Mouse (Mus musculus) heart, postnatal 0 days (tissue): ENCODE data around the gene Osbpl6. TPM values are rescaled to one million over a fixed set of nuclear protein-coding genes. Genes with fewer than 3 reads are reported as not detected.

ENCODE experiments used
- ATAC-seq: fragments of 200-750 bp; cut with Nextera tagmentation; 2 replicates; pipeline ENCODE4 v1.8.0; 2017; ENCODE audit warnings: low read depth, moderate number of reproducible peaks, moderate library complexity; ENCODE audit not compliant: insufficient read depth
- DNase-seq: peaks from one replicate; pipeline ENCODE4 v3.0.0-alpha.2; 2016; ENCODE audit warnings: low spot score
- H3K27ac ChIP-seq: fragments of 300-500 bp; sonication (generic); 2 replicates; pipeline ENCODE4 v1.5.1; 2014; ENCODE audit warnings: low read depth, mild to moderate bottlenecking
- H3K27me3 ChIP-seq: fragments of 300-500 bp; sonication (generic); 2 replicates; pipeline ENCODE4 v1.6.1; 2014; ENCODE audit warnings: low read length, mixed read lengths; ENCODE audit not compliant: control insufficient read depth, insufficient read depth
- H3K36me3 ChIP-seq: fragments of 300-500 bp; sonication (generic); replicated peaks from 2 replicates; pipeline ENCODE4 v1.6.1; 2014; ENCODE audit warnings: low read length, mixed read lengths; ENCODE audit not compliant: control insufficient read depth, insufficient read depth
- H3K4me1 ChIP-seq: fragments of 300-500 bp; sonication (generic); 2 replicates; pipeline ENCODE4 v1.6.1; 2014; ENCODE audit warnings: antibody characterized with exemption; ENCODE audit not compliant: control insufficient read depth, insufficient read depth
- H3K4me2 ChIP-seq: fragments of 300-500 bp; sonication (generic); 2 replicates; pipeline ENCODE4 v1.6.1; 2014; ENCODE audit warnings: low read depth, mild to moderate bottlenecking, low read length, moderate library complexity
- H3K4me3 ChIP-seq: fragments of 300-500 bp; sonication (generic); 2 replicates; pipeline ENCODE4 v1.5.1; 2014; ENCODE audit warnings: low read depth, low read length
- H3K9ac ChIP-seq: fragments of 300-500 bp; sonication (generic); replicated peaks from 2 replicates; pipeline ENCODE4 v1.6.1; 2014; ENCODE audit warnings: low read depth, low read length, mixed read lengths
- H3K9me3 ChIP-seq: fragments of 300-500 bp; sonication (generic); replicated peaks from 2 replicates; pipeline ENCODE4 v1.6.1; 2016; ENCODE audit warnings: low read length; ENCODE audit not compliant: control insufficient read depth
- CTCF ChIP-seq: IDR thresholded peaks from 2 replicates; pipeline ENCODE4 v1.5.1; 2016; ENCODE audit warnings: antibody characterized with exemption, control low read depth, low read depth
- EP300 ChIP-seq: IDR thresholded peaks from 2 replicates; pipeline ENCODE4 v1.6.1; 2016; ENCODE audit warnings: antibody characterized with exemption, low read depth
- WGBS: fragments of 180-500 bp; shearing (Covaris S2); extraction: QIAGEN DNeasy Blood & Tissue Kit; methylation state at CpG from one replicate; pipeline ENCODE4 v1.1.7; 2014; 5-methylcytosine and 5-hydroxymethylcytosine counted together
- polyA plus RNA-seq: library from polyadenylated mRNA; unstranded; fragments of >200 nt; fragmentation: Nextera tagmentation; extraction: Ambion mirVana; gene quantifications from 2 replicates; pipeline ENCODE4 v1.2.1, GENCODE M21; 2015
- total RNA-seq: library from RNA; depleted of rRNA; stranded (reverse); fragments of >200 nt; gene quantifications from 2 replicates; pipeline ENCODE4 v1.2.3, GENCODE M21; 2014; ENCODE audit warnings: low replicate concordance

Osbpl6 gene
- total and polyA plus RNA-seq, 2 experiments from 2014 or later, result 3.3 to 5.0 TPM

DNA sequence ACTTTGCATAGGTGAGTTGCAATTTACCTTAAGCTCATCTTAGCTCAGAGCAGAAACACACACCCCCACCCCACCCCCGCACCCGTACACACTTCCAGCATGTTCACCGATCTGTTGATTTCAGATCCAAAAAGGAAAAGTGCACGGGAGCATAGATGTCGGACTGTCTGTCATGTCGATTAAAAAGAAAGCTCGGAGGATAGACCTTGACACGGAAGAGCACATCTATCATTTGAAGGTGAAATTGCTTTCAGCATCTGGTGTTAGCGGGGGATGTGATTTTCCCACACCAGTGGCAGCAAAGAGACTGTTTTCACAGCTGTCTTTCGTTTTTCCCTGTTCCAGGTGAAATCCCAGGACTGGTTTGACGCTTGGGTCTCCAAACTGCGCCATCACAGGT lies 143.0 kb downstream of the Osbpl6 start:
- DNase-seq (no peak), ATAC-seq (no peak)
- no peaks in the 10 kb centered on the region for H3K9me3 ChIP-seq
- 0 out of 2 replicates have a peak, but pooled peaks cover 4% of the 10 kb centered on the region for H3K4me1 ChIP-seq
- H3K9ac ChIP-seq, result no peak overlapping the region
- H3K36me3 ChIP-seq, result no peaks in the 10 kb centered on the region
- H3K4me2 ChIP-seq, result no peak overlapping the region
- H3K4me3 ChIP-seq, result no peak overlapping the region
- no peak overlapping the region for H3K27ac ChIP-seq
- WGBS, result 87% methylated on average over 12 of the region's 12 CpGs
- TF ChIP-seq EP300, result no peak
- no peaks in the 10 kb centered on the region for H3K27me3 ChIP-seq

- H3K4me1 ChIP-seq, result no peaks in the 10 kb centered on the region
- H3K27me3 ChIP-seq, result no peaks in the 10 kb centered on the region
- WGBS, result 86% methylated on average over 11 of the region's 11 CpGs
- ATAC-seq (no peak), DNase-seq (no peak)
- TF ChIP-seq CTCF, result no peak
- TF ChIP-seq EP300, result no peak
- H3K9ac ChIP-seq, result no peak overlapping the region
- no peak overlapping the region for H3K27ac ChIP-seq
- H3K36me3 ChIP-seq, result no peaks in the 10 kb centered on the region
- H3K9me3 ChIP-seq, result no peaks in the 10 kb centered on the region
- H3K4me2 ChIP-seq, result no peak overlapping the region
- H3K4me3 ChIP-seq, result no peak overlapping the region
These were observed 149.7 kb downstream of the Osbpl6 start for GRCm38 (mm10) chr2:76555852-76556558.

- no peak for ATAC-seq
- Histone ChIP-seq H3K9me3 (no peaks in the 10 kb centered on the region), H3K27ac (no peak overlapping the region), H3K36me3 (no peaks in the 10 kb centered on the region), H3K4me2 (no peak overlapping the region), H3K9ac (no peak overlapping the region), H3K4me3 (no peak overlapping the region), H3K27me3 (no peaks in the 10 kb centered on the region), H3K4me1 (no peaks in the 10 kb centered on the region)
- DNase-seq, result no peak
- no peak for TF ChIP-seq CTCF
- no peak for TF ChIP-seq EP300
- WGBS, result 91% methylated on average over 10 of the region's 10 CpGs
These were observed 153.8 kb downstream of the Osbpl6 start for GRCm38 (mm10) chr2:76560146-76560545.

- TF ChIP-seq EP300 (no peak), CTCF (no peak)
- H3K4me1 ChIP-seq, result no peaks in the 10 kb centered on the region
- H3K4me3 ChIP-seq, result no peak overlapping the region
- DNase-seq (no peak), ATAC-seq (no peak)
- H3K36me3 ChIP-seq, result no peaks in the 10 kb centered on the region
- no peaks in the 10 kb centered on the region for H3K27me3 ChIP-seq
- H3K9ac ChIP-seq, result no peak overlapping the region
- 51% methylated on average over 4 of the region's 4 CpGs for WGBS
- no peaks in the 10 kb centered on the region for H3K9me3 ChIP-seq
- H3K27ac ChIP-seq, result no peak overlapping the region
- no peak overlapping the region for H3K4me2 ChIP-seq
These were observed 157.6 kb downstream of the Osbpl6 start for GRCm38 (mm10) chr2:76563862-76564261.

DNA sequence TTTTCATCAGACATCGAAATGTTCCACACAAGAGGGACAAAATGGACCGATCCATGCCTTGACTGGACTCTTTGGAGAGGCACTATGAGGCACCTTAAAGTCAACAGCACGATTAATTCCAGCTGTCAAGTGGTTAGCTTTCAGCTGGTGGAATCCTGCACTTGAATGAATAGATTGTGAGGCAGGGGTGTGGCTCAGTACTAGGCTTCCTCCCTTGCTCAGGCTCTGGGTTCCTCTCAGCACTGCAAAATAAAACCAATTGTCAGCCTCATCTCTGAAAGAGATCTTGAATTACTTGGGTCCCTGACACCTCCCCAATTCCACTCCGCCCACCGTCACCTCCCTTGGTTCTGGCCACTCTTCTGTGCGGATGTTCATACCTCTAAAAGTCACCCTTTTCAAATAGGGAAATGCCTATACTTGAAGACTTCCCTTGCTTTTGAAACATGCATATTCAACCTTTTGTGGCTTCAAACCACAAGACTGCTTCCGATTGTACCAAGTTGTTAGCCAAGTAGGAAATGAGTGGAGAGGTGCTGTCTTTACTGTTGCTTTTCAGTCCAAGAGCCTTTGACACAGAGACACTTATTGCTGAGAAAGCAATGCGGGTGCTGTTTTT lies 160.7 kb downstream of the Osbpl6 start:
- H3K9ac ChIP-seq, result no peak overlapping the region
- TF ChIP-seq EP300 (no peak), CTCF (no peak)
- no peaks in the 10 kb centered on the region for H3K27me3 ChIP-seq
- no peak overlapping the region for H3K4me3 ChIP-seq
- H3K27ac ChIP-seq, result no peak overlapping the region
- H3K4me2 ChIP-seq, result no peak overlapping the region
- no peaks in the 10 kb centered on the region for H3K9me3 ChIP-seq
- DNase-seq (no peak), ATAC-seq (no peak)
- no peaks in the 10 kb centered on the region for H3K4me1 ChIP-seq
- WGBS, result 72% methylated on average over 8 of the region's 8 CpGs
- H3K36me3 ChIP-seq, result no peaks in the 10 kb centered on the region
